Mouse (Mus musculus): ENCODE data around the gene Cgref1. TPM values are rescaled to one million over a fixed set of nuclear protein-coding genes. Genes with fewer than 3 reads are reported as not detected.

The Cgref1 gene
- total RNA-seq, 2 experiments from 2014 or later, result not detected

GRCm38 (mm10) chr5:30889088-30889754, 56.2 kb downstream of the Cgref1 start:
- ATAC-seq (replicated peaks; ENCODE audit: low FRiP score, poor library complexity, severe bottlenecking), result no peak

GRCm38 (mm10) chr5:30888337-30889087, 56.9 kb downstream of the Cgref1 start, which contains the start of gene Agbl5:
Gene Agbl5 (plus strand): TSS chr5:30888694.
- peak; percentile 50 for ATAC-seq (replicated peaks; ENCODE audit: low FRiP score, poor library complexity, severe bottlenecking)

- ATAC-seq (replicated peaks; ENCODE audit: low FRiP score, poor library complexity, severe bottlenecking), result peak; percentile 72
Observed at GRCm38 (mm10) chr5:30887858-30888336, 57.5 kb downstream of the Cgref1 start.

GRCm38 (mm10) chr5:30887331-30887761, 58.0 kb downstream of the Cgref1 start:
- peak; percentile 53 for ATAC-seq (replicated peaks; ENCODE audit: low FRiP score, poor library complexity, severe bottlenecking)

GRCm38 (mm10) chr5:30886731-30887130, 58.7 kb downstream of the Cgref1 start:
- no peak for ATAC-seq (replicated peaks; ENCODE audit: low FRiP score, poor library complexity, severe bottlenecking)

- ATAC-seq (replicated peaks; ENCODE audit: low FRiP score, poor library complexity, severe bottlenecking), result no peak
Observed at GRCm38 (mm10) chr5:30886209-30886608, 59.2 kb downstream of the Cgref1 start.

Other genes with a start within 250 kb of the Cgref1 start
- not detected in 2 replicates for gene Dpysl5, start 234.0 kb downstream of the Cgref1 start, total RNA-seq (2015; ENCODE audit: low replicate concordance)
- gene Dpysl5, start 234.0 kb downstream of the Cgref1 start, total RNA-seq (2017; ENCODE audit: low replicate concordance), result 0.09 TPM in 1 of 2 replicates, not detected in the other
- gene Mapre3, start 130.9 kb downstream of the Cgref1 start, total RNA-seq (2015; ENCODE audit: low replicate concordance), result 2.1 TPM in 1 of 2 replicates, not detected in the other
- gene Mapre3, start 130.9 kb downstream of the Cgref1 start, total RNA-seq (2017; ENCODE audit: low replicate concordance), result 0.28 and 0.51 TPM in 2 replicates
- 6.5 and 9.6 TPM in 2 replicates for gene Tmem214, start 77.6 kb downstream of the Cgref1 start, total RNA-seq (2015; ENCODE audit: low replicate concordance)
- gene Tmem214, start 77.6 kb downstream of the Cgref1 start, total RNA-seq (2017; ENCODE audit: low replicate concordance), result 4.7 and 7.0 TPM in 2 replicates
- 4.8 TPM in 1 of 2 replicates, not detected in the other for gene Agbl5, start 56.9 kb downstream of the Cgref1 start, total RNA-seq (2015; ENCODE audit: low replicate concordance)
- 1.9 and 2.0 TPM in 2 replicates for gene Agbl5, start 56.9 kb downstream of the Cgref1 start, total RNA-seq (2017; ENCODE audit: low replicate concordance)
- 167 and 176 TPM in 2 replicates for gene Ost4, start 37.8 kb downstream of the Cgref1 start, total RNA-seq (2015; ENCODE audit: low replicate concordance)
- 63.0 and 140 TPM in 2 replicates for gene Ost4, start 37.8 kb downstream of the Cgref1 start, total RNA-seq (2017; ENCODE audit: low replicate concordance)
- gene Emilin1, start 32.2 kb downstream of the Cgref1 start, total RNA-seq (2015; ENCODE audit: low replicate concordance), result 16.9 and 28.8 TPM in 2 replicates
- gene Emilin1, start 32.2 kb downstream of the Cgref1 start, total RNA-seq (2017; ENCODE audit: low replicate concordance), result 6.5 and 8.1 TPM in 2 replicates
- gene Khk, start 24.2 kb downstream of the Cgref1 start, total RNA-seq (2015; ENCODE audit: low replicate concordance), result 8.1 and 14.4 TPM in 2 replicates
- 9.2 and 12.4 TPM in 2 replicates for gene Khk, start 24.2 kb downstream of the Cgref1 start, total RNA-seq (2017; ENCODE audit: low replicate concordance)
- 12.7 and 21.9 TPM in 2 replicates for gene Preb, start 14.8 kb upstream of the Cgref1 start, total RNA-seq (2015; ENCODE audit: low replicate concordance)
- 10.6 and 27.0 TPM in 2 replicates for gene Preb, start 14.8 kb upstream of the Cgref1 start, total RNA-seq (2017; ENCODE audit: low replicate concordance)
- gene Tcf23, start 23.1 kb upstream of the Cgref1 start, total RNA-seq (2015; ENCODE audit: low replicate concordance), result not detected in 2 replicates
- not detected in 2 replicates for gene Tcf23, start 23.1 kb upstream of the Cgref1 start, total RNA-seq (2017; ENCODE audit: low replicate concordance)
- 21.3 and 40.5 TPM in 2 replicates for gene Atraid, start 102.7 kb upstream of the Cgref1 start, total RNA-seq (2015; ENCODE audit: low replicate concordance)
- gene Atraid, start 102.7 kb upstream of the Cgref1 start, total RNA-seq (2017; ENCODE audit: low replicate concordance), result 22.3 and 26.8 TPM in 2 replicates
- gene Slc5a6, start 103.3 kb upstream of the Cgref1 start, total RNA-seq (2015; ENCODE audit: low replicate concordance), result 0.42 TPM in 1 of 2 replicates, not detected in the other
- gene Slc5a6, start 103.3 kb upstream of the Cgref1 start, total RNA-seq (2017; ENCODE audit: low replicate concordance), result 0.98 TPM in 1 of 2 replicates, not detected in the other
- 6.5 and 16.3 TPM in 2 replicates for gene Cad, start 109.2 kb upstream of the Cgref1 start, total RNA-seq (2015; ENCODE audit: low replicate concordance)
- 6.7 and 10.6 TPM in 2 replicates for gene Cad, start 109.2 kb upstream of the Cgref1 start, total RNA-seq (2017; ENCODE audit: low replicate concordance)
- not detected in 2 replicates for gene Dnajc5g, start 160.7 kb upstream of the Cgref1 start, total RNA-seq (2015; ENCODE audit: low replicate concordance)
- 0.70 TPM in 1 of 2 replicates, not detected in the other for gene Dnajc5g, start 160.7 kb upstream of the Cgref1 start, total RNA-seq (2017; ENCODE audit: low replicate concordance)
- not detected in 2 replicates for gene Slc30a3, start 162.6 kb upstream of the Cgref1 start, total RNA-seq (2015; ENCODE audit: low replicate concordance)
- gene Slc30a3, start 162.6 kb upstream of the Cgref1 start, total RNA-seq (2017; ENCODE audit: low replicate concordance), result not detected in 2 replicates
- not detected in 2 replicates for gene Trim54, start 171.1 kb upstream of the Cgref1 start, total RNA-seq (2015; ENCODE audit: low replicate concordance)
- gene Trim54, start 171.1 kb upstream of the Cgref1 start, total RNA-seq (2017; ENCODE audit: low replicate concordance), result not detected in 2 replicates
- not detected in 2 replicates for gene Ucn, start 193.2 kb upstream of the Cgref1 start, total RNA-seq (2015; ENCODE audit: low replicate concordance)
- not detected in 2 replicates for gene Ucn, start 193.2 kb upstream of the Cgref1 start, total RNA-seq (2017; ENCODE audit: low replicate concordance)
- gene Mpv17, start 208.7 kb upstream of the Cgref1 start, total RNA-seq (2015; ENCODE audit: low replicate concordance), result 9.4 and 11.1 TPM in 2 replicates
- gene Mpv17, start 208.7 kb upstream of the Cgref1 start, total RNA-seq (2017; ENCODE audit: low replicate concordance), result 10.7 and 12.7 TPM in 2 replicates
- not detected in 2 replicates for gene Gm29609, start 234.3 kb upstream of the Cgref1 start, total RNA-seq (2015; ENCODE audit: low replicate concordance)
- gene Gm29609, start 234.3 kb upstream of the Cgref1 start, total RNA-seq (2017; ENCODE audit: low replicate concordance), result not detected in 2 replicates
- 29.7 and 32.5 TPM in 2 replicates for gene Gtf3c2, start 234.6 kb upstream of the Cgref1 start, total RNA-seq (2015; ENCODE audit: low replicate concordance)
- 24.8 and 30.7 TPM in 2 replicates for gene Gtf3c2, start 234.6 kb upstream of the Cgref1 start, total RNA-seq (2017; ENCODE audit: low replicate concordance)
- gene Snx17, start 247.6 kb upstream of the Cgref1 start, total RNA-seq (2015; ENCODE audit: low replicate concordance), result 2.9 and 17.1 TPM in 2 replicates
- gene Snx17, start 247.6 kb upstream of the Cgref1 start, total RNA-seq (2017; ENCODE audit: low replicate concordance), result 12.3 and 15.8 TPM in 2 replicates
- gene Eif2b4, start 247.8 kb upstream of the Cgref1 start, total RNA-seq (2015; ENCODE audit: low replicate concordance), result 9.8 and 42.1 TPM in 2 replicates
- gene Eif2b4, start 247.8 kb upstream of the Cgref1 start, total RNA-seq (2017; ENCODE audit: low replicate concordance), result 13.5 and 18.7 TPM in 2 replicates

All from erythroblast, adult 5-6 weeks (primary cell).